Mouse (Mus musculus) kidney, adult 2 months (tissue): ENCODE results near the gene Ube2c.

ENCODE experiments used
- CTCF ChIP-seq: fragments of 200-500 bp; conservative IDR thresholded peaks from 2 replicates; pipeline ENCODE4 v1.5.1; 2011; ENCODE audit warnings: low read depth, mild to moderate bottlenecking, control low read depth, low read length, moderate library complexity, mixed read lengths; ENCODE audit not compliant: insufficient read depth, insufficient read length
- POLR2A ChIP-seq: fragments of 200-500 bp; IDR thresholded peaks from one replicate; pipeline ENCODE4 v1.6.1; 2011; ENCODE audit warnings: low read depth, low read length, control low read depth

DNA sequence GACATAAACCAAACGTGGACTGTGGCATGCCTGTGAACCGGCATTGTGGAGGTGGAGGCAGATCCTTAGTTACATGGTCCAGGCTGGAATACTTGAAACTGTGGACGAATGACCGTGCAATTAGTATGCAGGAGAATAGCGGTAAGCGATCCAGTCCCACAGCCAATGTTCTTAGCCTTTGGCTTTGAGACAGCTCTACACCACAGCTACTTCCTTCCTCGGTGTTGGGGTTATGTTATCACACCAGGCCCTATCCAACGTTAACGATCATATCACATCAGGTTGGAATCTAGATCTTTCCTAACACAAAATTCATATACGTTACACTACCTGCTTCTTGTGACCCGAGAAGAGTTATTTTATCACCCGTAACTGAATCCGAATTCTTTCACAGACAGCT is 24.7 kb upstream of the Ube2c start:
- TF ChIP-seq CTCF (no peak), POLR2A (no peak)
